Mouse (Mus musculus) midbrain, postnatal 0 days (tissue): Measurements from ENCODE around the gene Tnfaip8l2. TPM values are rescaled to one million over a fixed set of nuclear protein-coding genes. Genes with fewer than 3 reads are reported as not detected.

Source experiments
- ATAC-seq: fragments of 200-750 bp; cut with Nextera tagmentation; 2 replicates; pipeline ENCODE4 v1.8.0; 2017; ENCODE audit warnings: moderate number of reproducible peaks, mild to moderate bottlenecking, moderate TSS enrichment, moderate library complexity; ENCODE audit not compliant: low FRiP score
- DNase-seq: peaks from one replicate; pipeline ENCODE4 v3.0.0-alpha.2; 2015; ENCODE audit warnings: low spot score
- H3K27ac ChIP-seq: fragments of 300-500 bp; sonication (generic); 2 replicates; pipeline ENCODE4 v1.5.1; 2014; ENCODE audit warnings: low read depth, mild to moderate bottlenecking, low read length, mixed read lengths
- H3K27me3 ChIP-seq: fragments of 300-500 bp; sonication (generic); 2 replicates; pipeline ENCODE4 v1.6.1; 2014; ENCODE audit warnings: low read length, control low read depth, mixed read lengths; ENCODE audit not compliant: insufficient read depth
- H3K36me3 ChIP-seq: fragments of 300-500 bp; sonication (generic); 2 replicates; pipeline ENCODE4 v1.6.1; 2014; ENCODE audit warnings: low read length, control low read depth, mixed read lengths; ENCODE audit not compliant: insufficient read depth
- H3K4me1 ChIP-seq: fragments of 300-500 bp; sonication (generic); 2 replicates; pipeline ENCODE4 v1.6.1; 2014; ENCODE audit warnings: mild to moderate bottlenecking, control low read depth, antibody characterized with exemption, low read length, mixed read lengths; ENCODE audit not compliant: insufficient read depth
- H3K4me2 ChIP-seq: fragments of 300-500 bp; sonication (generic); 2 replicates; pipeline ENCODE4 v1.6.1; 2014; ENCODE audit warnings: low read depth, mild to moderate bottlenecking, low read length, mixed read lengths; ENCODE audit not compliant: poor library complexity, severe bottlenecking
- H3K4me3 ChIP-seq: fragments of 300-500 bp; sonication (generic); 2 replicates; pipeline ENCODE4 v1.5.1; 2014; ENCODE audit warnings: low read depth, mild to moderate bottlenecking, low read length, moderate library complexity
- H3K9ac ChIP-seq: fragments of 300-500 bp; sonication (generic); replicated peaks from 2 replicates; pipeline ENCODE4 v1.6.1; 2014; ENCODE audit warnings: mild to moderate bottlenecking, low read length, moderate library complexity, mixed read lengths; ENCODE audit not compliant: poor library complexity, severe bottlenecking
- H3K9me3 ChIP-seq: fragments of 300-500 bp; sonication (generic); 2 replicates; pipeline ENCODE4 v1.6.1; 2016; ENCODE audit warnings: low read length, control low read depth
- CTCF ChIP-seq: IDR thresholded peaks from 2 replicates; pipeline ENCODE4 v1.5.1; 2016; ENCODE audit warnings: antibody characterized with exemption, mild to moderate bottlenecking
- WGBS: fragments of 180-500 bp; shearing (Covaris S2); extraction: QIAGEN DNeasy Blood & Tissue Kit; methylation state at CpG from one replicate; pipeline ENCODE4 v1.1.7; 2014; 5-methylcytosine and 5-hydroxymethylcytosine counted together
- polyA plus RNA-seq: library from polyadenylated mRNA; unstranded; fragments of >200 nt; fragmentation: Nextera tagmentation; extraction: Ambion mirVana; gene quantifications from 2 replicates; pipeline ENCODE4 v1.2.1, GENCODE M21; 2015
- total RNA-seq: library from RNA; depleted of rRNA; stranded (reverse); fragments of >200 nt; gene quantifications from 2 replicates; pipeline ENCODE4 v1.2.3, GENCODE M21; 2014; rRNA removed

Gene Tnfaip8l2
- 0.93 and 1.2 TPM in 2 replicates for total RNA-seq
- 2.2 and 2.8 TPM in 2 replicates for polyA plus RNA-seq

- Histone ChIP-seq H3K4me3 (no peak within 1 kb of the TSS), H3K4me2 (no peak within 1 kb of the TSS), H3K27me3 (no peaks in the 10 kb centered on the region), H3K4me1 (no peaks in the 10 kb centered on the region), H3K27ac (no peak within 1 kb of the TSS), H3K9me3 (no peaks in the 10 kb centered on the region), H3K36me3 (peaks cover 14% of the 10 kb centered on the region), H3K9ac (no peak within 1 kb of the TSS)
- TF ChIP-seq CTCF: no peak
- whole genome bisulfite sequencing: 87% methylated on average over 10 of the region's 10 CpGs
- DNase-seq (no peak), ATAC-seq (no peak; the same call in 1 of the 2 replicates)
These were observed at the start of gene Tnfaip8l2 for GRCm38 (mm10) chr3:95141952-95142616. Gene Tnfaip8l2, minus strand, starts transcription at chr3:95142360.

GRCm38 (mm10) chr3:95186888-95187287 is 44.7 kb upstream of the Tnfaip8l2 start:
- Histone ChIP-seq H3K9ac (no peak overlapping the region), H3K36me3 (peaks cover 25% of the 10 kb centered on the region), H3K9me3 (no peaks in the 10 kb centered on the region), H3K4me1 (no peaks in the 10 kb centered on the region), H3K4me2 (no peak overlapping the region), H3K4me3 (no peak overlapping the region), H3K27me3 (no peaks in the 10 kb centered on the region), H3K27ac (no peak overlapping the region)
- ATAC-seq: no peak
- no peak for DNase-seq
- 91% methylated on average over 6 of the region's 6 CpGs for WGBS
- TF ChIP-seq CTCF: no peak

- Histone ChIP-seq H3K27me3 (no peaks in the 10 kb centered on the region), H3K4me2 (no peak overlapping the region), H3K27ac (no peak overlapping the region), H3K4me1 (no peaks in the 10 kb centered on the region), H3K36me3 (peaks cover 25% of the 10 kb centered on the region), H3K4me3 (no peak overlapping the region), H3K9me3 (no peaks in the 10 kb centered on the region), H3K9ac (no peak overlapping the region)
- DNase-seq (no peak), ATAC-seq (no peak)
- 97% methylated on average over 2 of the region's 2 CpGs for WGBS
- TF ChIP-seq CTCF: no peak
These were observed 43.9 kb upstream of the Tnfaip8l2 start for GRCm38 (mm10) chr3:95186100-95186499.

GRCm38 (mm10) chr3:95184796-95185577 is 42.8 kb upstream of the Tnfaip8l2 start:
- no peak for DNase-seq
- no peak overlapping the region for H3K4me3 ChIP-seq
- no peaks in the 10 kb centered on the region for H3K9me3 ChIP-seq
- H3K27me3 ChIP-seq: no peaks in the 10 kb centered on the region
- no peak overlapping the region for H3K9ac ChIP-seq
- H3K36me3 ChIP-seq: peaks cover 23% of the 10 kb centered on the region
- WGBS: 91% methylated on average over 9 of the region's 9 CpGs
- H3K27ac ChIP-seq: no peak overlapping the region
- H3K4me1 ChIP-seq: no peaks in the 10 kb centered on the region
- H3K4me2 ChIP-seq: no peak overlapping the region
- no peak for ATAC-seq
- no peak for TF ChIP-seq CTCF

GRCm38 (mm10) chr3:95181841-95182240 is 39.7 kb upstream of the Tnfaip8l2 start:
- Histone ChIP-seq H3K4me2 (no peak overlapping the region), H3K36me3 (peaks cover 6% of the 10 kb centered on the region; the same call in 1 of the 2 replicates), H3K9me3 (no peaks in the 10 kb centered on the region), H3K9ac (no peak overlapping the region), H3K4me3 (no peak overlapping the region), H3K4me1 (no peaks in the 10 kb centered on the region), H3K27ac (no peak overlapping the region), H3K27me3 (no peaks in the 10 kb centered on the region)
- DNase-seq (no peak), ATAC-seq (no peak)
- no peak for TF ChIP-seq CTCF
- WGBS: 75% methylated on average over 1 of the region's 1 CpGs

- no peak overlapping the region for H3K4me3 ChIP-seq
- no peaks in the 10 kb centered on the region for H3K4me1 ChIP-seq
- TF ChIP-seq CTCF: no peak
- H3K27me3 ChIP-seq: no peaks in the 10 kb centered on the region
- no peak overlapping the region for H3K4me2 ChIP-seq
- ATAC-seq (no peak), DNase-seq (no peak)
- 68% methylated on average over 3 of the region's 3 CpGs for WGBS
- peaks cover 2% of the 10 kb centered on the region; the same call in 1 of the 2 replicates for H3K36me3 ChIP-seq
- no peak overlapping the region for H3K27ac ChIP-seq
- H3K9ac ChIP-seq: no peak overlapping the region
- H3K9me3 ChIP-seq: no peaks in the 10 kb centered on the region
These were observed 37.7 kb upstream of the Tnfaip8l2 start for GRCm38 (mm10) chr3:95179890-95180289.
